Mouse (Mus musculus) limb, embryonic 13.5 days (tissue): ENCODE results near the gene Zdhhc20. TPM values are rescaled to one million over a fixed set of nuclear protein-coding genes. Genes with fewer than 3 reads are reported as not detected.
"Not testable (repeated sequence)": the region's sequence is repeated elsewhere in the genome, so short reads cannot be mapped to it uniquely, and the experiment has no call there.

ENCODE experiments used
- ATAC-seq: fragments of 200-750 bp; cut with Nextera tagmentation; 2 replicates; pipeline ENCODE4 v1.8.0; 2017; ENCODE audit warnings: low read depth, moderate number of reproducible peaks, moderate TSS enrichment; ENCODE audit not compliant: low FRiP score
- H3K27ac ChIP-seq: fragments of 300-500 bp; sonication (generic); 2 replicates; pipeline ENCODE4 v1.5.1; 2015; ENCODE audit warnings: inconsistent platforms, mild to moderate bottlenecking, moderate library complexity
- H3K27me3 ChIP-seq: fragments of 300-500 bp; sonication (generic); 2 replicates; pipeline ENCODE4 v1.6.1; 2015; ENCODE audit warnings: mild to moderate bottlenecking, inconsistent platforms
- H3K36me3 ChIP-seq: fragments of 300-500 bp; sonication (generic); 2 replicates; pipeline ENCODE4 v1.6.1; 2015; ENCODE audit warnings: inconsistent platforms, mild to moderate bottlenecking, moderate library complexity
- H3K4me1 ChIP-seq: fragments of 300-500 bp; sonication (generic); 2 replicates; pipeline ENCODE4 v1.6.1; 2015; ENCODE audit warnings: inconsistent platforms
- H3K4me2 ChIP-seq: fragments of 300-500 bp; sonication (generic); replicated peaks from 2 replicates; pipeline ENCODE4 v1.6.1; 2015; ENCODE audit warnings: inconsistent platforms, mild to moderate bottlenecking, moderate library complexity
- H3K4me3 ChIP-seq: fragments of 300-500 bp; sonication (generic); 2 replicates; pipeline ENCODE4 v1.5.1; 2015; ENCODE audit warnings: moderate library complexity, mild to moderate bottlenecking, inconsistent platforms
- H3K9ac ChIP-seq: fragments of 300-500 bp; sonication (generic); 2 replicates; pipeline ENCODE4 v1.6.1; 2015; ENCODE audit warnings: mild to moderate bottlenecking, inconsistent platforms
- H3K9me3 ChIP-seq: fragments of 300-500 bp; sonication (generic); 2 replicates; pipeline ENCODE4 v1.6.1; 2016; ENCODE audit warnings: inconsistent platforms
- WGBS: fragments of 180-500 bp; shearing (Covaris S2); methylation state at CpG from one replicate; pipeline ENCODE4 v1.1.7; 2015; 5-methylcytosine and 5-hydroxymethylcytosine counted together
- polyA plus RNA-seq: library from polyadenylated mRNA; unstranded; fragments of >200 nt; fragmentation: Nextera tagmentation; extraction: Ambion mirVana; gene quantifications from 2 replicates; pipeline ENCODE4 v1.2.1, GENCODE M21; 2015

Zdhhc20 gene
- polyA plus RNA-seq, 1 experiment from 2014 or later = 81.8 TPM

DNA sequence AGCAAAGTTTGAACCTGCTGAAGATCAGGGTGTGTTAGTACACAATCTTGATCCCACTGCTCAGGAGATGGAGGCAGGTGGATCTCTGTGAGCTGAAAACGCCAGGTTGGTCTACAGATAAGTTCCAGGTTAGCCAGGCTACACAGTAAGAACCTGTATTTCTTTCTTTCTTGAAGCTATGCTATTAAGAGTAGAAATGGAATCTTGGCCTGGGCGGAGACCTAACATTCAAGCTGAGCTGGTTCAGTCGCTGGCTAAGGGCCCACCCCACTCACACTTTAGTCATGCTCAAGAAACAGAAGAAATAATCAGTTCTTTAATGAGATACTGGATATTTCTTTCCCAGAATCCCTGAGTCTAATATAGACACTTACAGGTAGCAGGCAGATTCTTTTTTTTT is 6.7 kb downstream of the Zdhhc20 start:
- Histone ChIP-seq H3K4me2 (no peak overlapping the region), H3K4me1 (peaks cover 20% of the 10 kb centered on the region), H3K36me3 (peaks cover 8% of the 10 kb centered on the region; the same call in 1 of the 2 replicates), H3K27me3 (no peaks in the 10 kb centered on the region), H3K27ac (no peak overlapping the region), H3K9ac (no peak overlapping the region), H3K9me3 (no peaks in the 10 kb centered on the region), H3K4me3 (no peak overlapping the region)
- WGBS = 89% methylated on average over 3 of the region's 3 CpGs
- no peak for ATAC-seq

DNA sequence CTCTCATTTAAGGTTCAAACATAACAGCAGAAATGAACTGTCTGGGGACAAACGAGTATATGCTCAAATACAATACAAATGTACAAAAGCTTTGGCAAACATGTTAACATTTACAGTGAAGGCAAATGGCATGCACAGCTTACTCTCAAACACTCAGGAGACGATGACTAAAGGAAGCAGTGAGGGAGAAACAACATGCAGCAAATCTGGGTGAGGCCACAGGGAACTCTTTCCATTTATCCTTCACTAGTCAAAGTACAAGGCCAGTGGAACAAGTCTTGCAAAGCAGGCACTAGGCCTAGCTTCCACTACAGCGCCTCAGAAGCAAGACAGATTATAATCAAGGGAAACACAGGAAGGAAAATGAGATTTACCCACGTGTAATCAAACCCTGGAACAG is 7.4 kb downstream of the Zdhhc20 start:
- Histone ChIP-seq H3K4me2 (no peak overlapping the region), H3K9ac (no peak overlapping the region), H3K27ac (no peak overlapping the region), H3K9me3 (no peaks in the 10 kb centered on the region), H3K27me3 (no peaks in the 10 kb centered on the region), H3K4me1 (peaks cover 15% of the 10 kb centered on the region), H3K4me3 (no peak overlapping the region), H3K36me3 (peaks cover 11% of the 10 kb centered on the region; the same call in 1 of the 2 replicates)
- no peak for ATAC-seq
- WGBS = 72% methylated on average over 4 of the region's 4 CpGs

- no peak for ATAC-seq
Observed at GRCm38 (mm10) chr14:57881793-57882192, 8.3 kb downstream of the Zdhhc20 start.

DNA sequence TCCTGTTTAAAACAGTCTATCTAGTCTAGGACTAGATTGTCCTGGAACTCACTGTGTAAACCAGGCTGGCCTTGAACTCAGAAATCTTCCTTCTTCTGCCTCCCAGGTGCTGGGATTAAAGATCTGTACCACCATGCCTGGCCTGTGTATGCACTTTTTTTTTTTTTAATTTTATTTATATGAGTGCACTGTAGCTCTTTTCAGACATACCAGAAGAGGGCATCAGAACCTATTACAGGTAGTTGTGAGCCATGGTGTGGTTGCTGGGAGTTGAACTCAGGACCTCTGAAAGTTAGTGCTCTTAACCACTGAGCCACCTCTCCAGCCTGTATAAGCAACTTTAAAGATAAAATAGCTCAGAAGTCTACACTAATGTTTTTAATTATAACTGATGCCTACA is 9.0 kb downstream of the Zdhhc20 start:
- H3K4me3 ChIP-seq = no peak overlapping the region
- H3K4me1 ChIP-seq = peaks cover 9% of the 10 kb centered on the region
- H3K36me3 ChIP-seq = peaks cover 5% of the 10 kb centered on the region; the same call in 1 of the 2 replicates
- H3K9me3 ChIP-seq = no peaks in the 10 kb centered on the region
- no peak overlapping the region for H3K27ac ChIP-seq
- no peak overlapping the region for H3K9ac ChIP-seq
- no peaks in the 10 kb centered on the region for H3K27me3 ChIP-seq
- ATAC-seq = no peak
- no peak overlapping the region for H3K4me2 ChIP-seq

More at GRCm38 (mm10) chr14:57881793-57882192, 8.3 kb downstream of the Zdhhc20 start:
- 52% methylated on average over 4 of the region's 4 CpGs for WGBS
- Histone ChIP-seq H3K4me3 (no peak overlapping the region), H3K36me3 (peaks cover 9% of the 10 kb centered on the region; the same call in 1 of the 2 replicates), H3K9me3 (no peaks in the 10 kb centered on the region), H3K9ac (0 out of 2 replicates have a peak overlapping the region, but pooled peaks have one; percentile 40), H3K4me1 (peaks cover 9% of the 10 kb centered on the region), H3K27me3 (no peaks in the 10 kb centered on the region), H3K4me2 (no peak overlapping the region), H3K27ac (no peak overlapping the region)

GRCm38 (mm10) chr14:57877921-57878320 is 12.2 kb downstream of the Zdhhc20 start:
- Histone ChIP-seq H3K9me3 (no peaks in the 10 kb centered on the region), H3K4me1 (peaks cover 9% of the 10 kb centered on the region), H3K36me3 (peaks cover 11% of the 10 kb centered on the region), H3K9ac (no peak overlapping the region), H3K4me3 (no peak overlapping the region), H3K27ac (no peak overlapping the region), H3K27me3 (no peaks in the 10 kb centered on the region), H3K4me2 (no peak overlapping the region)
- no peak for ATAC-seq
- WGBS = 94% methylated on average over 9 of the region's 9 CpGs

DNA sequence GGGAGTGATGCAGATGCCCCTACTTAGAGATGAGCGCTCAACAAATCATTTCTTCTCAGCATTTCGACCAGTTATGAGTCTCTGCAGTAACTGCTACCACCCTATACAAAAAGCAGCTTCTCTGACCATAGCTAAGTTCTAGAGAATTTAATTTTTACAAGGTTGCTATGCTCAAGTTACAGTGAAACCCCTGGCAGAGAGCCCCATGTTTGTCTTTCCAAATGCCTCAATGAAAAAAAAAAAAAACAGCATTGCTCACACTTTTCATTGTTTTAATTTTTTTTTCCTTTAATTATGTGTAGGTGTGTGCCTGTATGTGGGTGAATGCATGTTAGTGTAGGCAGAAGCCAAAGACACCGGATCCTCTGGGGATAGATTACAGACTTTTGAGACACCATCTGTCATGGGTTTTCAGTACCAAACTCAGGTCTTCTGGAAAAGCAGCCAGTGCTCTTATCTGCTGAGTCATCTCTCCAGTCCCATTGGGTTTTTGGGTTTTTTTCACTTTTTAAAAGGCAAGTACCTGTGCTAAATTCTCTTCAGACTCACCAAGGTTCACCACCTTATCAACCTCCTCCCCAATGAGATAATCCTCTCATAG is 23.3 kb downstream of the Zdhhc20 start:
- Histone ChIP-seq H3K9me3 (no peaks in the 10 kb centered on the region), H3K9ac (no peak overlapping the region), H3K4me1 (no peaks in the 10 kb centered on the region), H3K27ac (no peak overlapping the region), H3K4me2 (no peak overlapping the region), H3K27me3 (no peaks in the 10 kb centered on the region), H3K36me3 (peaks cover 73% of the 10 kb centered on the region), H3K4me3 (no peak overlapping the region)
- whole genome bisulfite sequencing = 93% methylated on average over 3 of the region's 3 CpGs
- no peak for ATAC-seq

DNA sequence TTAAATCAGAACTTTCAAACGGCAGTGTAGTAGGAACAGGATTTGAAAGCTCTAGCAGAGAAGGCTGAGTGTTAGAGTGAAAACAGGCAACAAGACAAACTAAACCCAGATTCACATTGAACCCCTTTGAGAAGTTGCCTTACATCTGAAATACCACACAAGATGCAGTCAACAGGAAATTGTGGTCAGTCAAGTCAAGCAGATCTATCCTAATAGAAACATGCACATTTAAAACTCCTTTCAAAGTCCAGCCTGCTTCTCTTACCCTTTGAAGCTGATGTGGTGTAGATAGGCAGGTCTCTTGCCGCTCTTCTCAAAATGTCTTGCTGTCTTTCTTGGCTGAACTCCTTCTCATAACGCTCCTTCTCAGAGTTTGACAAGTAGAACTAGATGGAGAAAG is 24.8 kb downstream of the Zdhhc20 start:
- H3K4me2 ChIP-seq = no peak overlapping the region
- no peaks in the 10 kb centered on the region for H3K27me3 ChIP-seq
- peaks cover 80% of the 10 kb centered on the region for H3K36me3 ChIP-seq
- no peak overlapping the region for H3K9ac ChIP-seq
- 91% methylated on average over 3 of the region's 3 CpGs for WGBS
- no peak overlapping the region for H3K27ac ChIP-seq
- no peaks in the 10 kb centered on the region for H3K9me3 ChIP-seq
- ATAC-seq = no peak
- no peaks in the 10 kb centered on the region for H3K4me1 ChIP-seq
- no peak overlapping the region for H3K4me3 ChIP-seq

- 70% methylated on average over 2 of the region's 2 CpGs for WGBS
- Histone ChIP-seq H3K36me3 (peaks cover 76% of the 10 kb centered on the region), H3K4me3 (no peak overlapping the region), H3K27me3 (no peaks in the 10 kb centered on the region), H3K4me1 (no peaks in the 10 kb centered on the region), H3K4me2 (no peak overlapping the region), H3K9ac (no peak overlapping the region), H3K27ac (no peak overlapping the region), H3K9me3 (no peaks in the 10 kb centered on the region)
- ATAC-seq = no peak
Observed at GRCm38 (mm10) chr14:57863129-57863528, 26.9 kb downstream of the Zdhhc20 start.

- Histone ChIP-seq H3K9ac (no peak overlapping the region), H3K4me1 (no peaks in the 10 kb centered on the region), H3K9me3 (no peaks in the 10 kb centered on the region), H3K27ac (no peak overlapping the region), H3K4me2 (no peak overlapping the region), H3K36me3 (peaks cover 76% of the 10 kb centered on the region), H3K4me3 (no peak overlapping the region), H3K27me3 (no peaks in the 10 kb centered on the region)
- no peak for ATAC-seq
- WGBS = 83% methylated on average over 4 of the region's 4 CpGs
Observed at GRCm38 (mm10) chr14:57861987-57862412, 28.1 kb downstream of the Zdhhc20 start.

- H3K27me3 ChIP-seq = no peaks in the 10 kb centered on the region
- peaks cover 68% of the 10 kb centered on the region for H3K36me3 ChIP-seq
- no peak overlapping the region for H3K4me3 ChIP-seq
- no peak overlapping the region for H3K4me2 ChIP-seq
- no peak for ATAC-seq
- H3K4me1 ChIP-seq = no peaks in the 10 kb centered on the region
- H3K9ac ChIP-seq = no peak overlapping the region
- no peak overlapping the region for H3K27ac ChIP-seq
- H3K9me3 ChIP-seq = no peaks in the 10 kb centered on the region
Observed at GRCm38 (mm10) chr14:57859520-57859919, 30.6 kb downstream of the Zdhhc20 start.

GRCm38 (mm10) chr14:57858601-57859000 is 31.5 kb downstream of the Zdhhc20 start:
- Histone ChIP-seq H3K4me1 (no peaks in the 10 kb centered on the region), H3K27ac (no peak overlapping the region), H3K36me3 (peaks cover 66% of the 10 kb centered on the region), H3K27me3 (no peaks in the 10 kb centered on the region), H3K4me3 (no peak overlapping the region), H3K4me2 (no peak overlapping the region), H3K9ac (no peak overlapping the region), H3K9me3 (no peaks in the 10 kb centered on the region)
- ATAC-seq = no peak
- 85% methylated on average over 2 of the region's 2 CpGs for WGBS

DNA sequence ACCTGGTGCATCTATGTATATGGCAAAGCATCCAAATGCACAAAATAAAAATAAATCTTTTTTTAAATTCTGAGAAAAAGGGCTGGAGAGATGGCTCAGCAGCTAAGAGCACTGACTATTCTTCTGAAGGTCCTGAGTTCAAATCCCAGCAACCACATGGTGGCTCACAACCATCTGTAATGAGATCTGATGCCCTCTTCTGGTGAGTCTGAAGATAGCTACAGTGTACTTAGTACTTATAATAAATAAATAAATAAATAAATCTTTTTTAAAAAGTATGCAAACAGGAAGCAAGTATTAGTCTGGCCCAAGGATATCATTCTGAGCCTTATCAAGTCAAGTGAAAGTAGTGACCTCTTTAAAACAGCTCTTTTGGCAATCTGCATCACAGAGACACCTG is 34.0 kb downstream of the Zdhhc20 start:
- H3K27me3 ChIP-seq, ATAC-seq, H3K4me1 ChIP-seq, H3K9ac ChIP-seq, H3K4me3 ChIP-seq, H3K27ac ChIP-seq, H3K9me3 ChIP-seq, H3K4me2 ChIP-seq: not testable (repeated sequence)
- peaks cover 58% of the 10 kb centered on the region for H3K36me3 ChIP-seq

DNA sequence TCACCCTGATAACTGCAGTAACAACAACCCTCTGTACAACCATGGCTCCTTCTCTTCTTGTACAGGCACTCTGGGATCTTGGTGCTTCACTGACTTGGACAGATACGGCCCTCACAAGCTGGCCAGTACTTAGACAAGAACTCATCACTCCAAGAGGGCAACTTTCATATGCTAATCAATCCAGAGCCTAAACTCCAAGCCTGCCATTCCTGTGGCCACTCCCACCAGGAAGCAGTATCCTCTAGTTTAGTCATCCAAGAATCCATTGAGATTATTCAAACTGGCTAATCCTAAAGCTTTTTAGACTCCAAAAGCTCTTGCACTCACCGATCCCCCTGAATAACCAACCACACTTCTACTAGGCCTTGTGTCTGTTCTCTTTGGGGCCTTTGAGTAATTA is 37.1 kb downstream of the Zdhhc20 start:
- Histone ChIP-seq H3K36me3 (peaks cover 62% of the 10 kb centered on the region), H3K27me3 (no peaks in the 10 kb centered on the region), H3K4me3 (no peak overlapping the region), H3K9me3 (no peaks in the 10 kb centered on the region), H3K4me2 (no peak overlapping the region), H3K4me1 (no peaks in the 10 kb centered on the region), H3K9ac (no peak overlapping the region), H3K27ac (no peak overlapping the region)
- 90% methylated on average over 2 of the region's 2 CpGs for WGBS
- no peak for ATAC-seq
